Comparison of ENCODE assay signal across 28 mouse cellular contexts in genomic region chr4:51633471-51633870, GRCm38 (mm10).
"Had no signal": no experiment of that assay in that cellular context is flagged by ENCODE, and none has a peak within 500 bp of the region (broad histone marks: within the 10 kb centered on the region; RNA-seq: fewer than 3 reads in every experiment).

No protein-coding gene starts in this region.

- H3K27ac ChIP-seq: embryonic facial prominence, embryonic 10.5 days; embryonic facial prominence, embryonic 12.5 days; embryonic facial prominence, embryonic 13.5 days; embryonic facial prominence, embryonic 15.5 days; forebrain, embryonic 10.5 days; forebrain, embryonic 12.5 days; forebrain, embryonic 13.5 days; forebrain, embryonic 15.5 days; gastrocnemius, adult 2 months; heart, adult 2 months had no signal

- H3K9ac ChIP-seq: embryonic facial prominence, embryonic 12.5 days; embryonic facial prominence, embryonic 13.5 days; embryonic facial prominence, embryonic 15.5 days; forebrain, embryonic 12.5 days; forebrain, embryonic 13.5 days; forebrain, embryonic 15.5 days; forebrain, postnatal 0 days had no signal

- H3K36me3 ChIP-seq: embryonic facial prominence, embryonic 10.5 days; embryonic facial prominence, embryonic 12.5 days; embryonic facial prominence, embryonic 13.5 days; embryonic facial prominence, embryonic 15.5 days; forebrain, embryonic 10.5 days; forebrain, embryonic 12.5 days; forebrain, embryonic 15.5 days had no signal

- H3K9me3 ChIP-seq: embryonic facial prominence, embryonic 10.5 days; embryonic facial prominence, embryonic 12.5 days; embryonic facial prominence, embryonic 13.5 days; embryonic facial prominence, embryonic 15.5 days; forebrain, embryonic 10.5 days; forebrain, embryonic 12.5 days; forebrain, embryonic 13.5 days; forebrain, embryonic 15.5 days had no signal

- H3K4me3 ChIP-seq: embryonic facial prominence, embryonic 10.5 days; embryonic facial prominence, embryonic 12.5 days; embryonic facial prominence, embryonic 13.5 days; embryonic facial prominence, embryonic 15.5 days; erythroblast, embryonic 14.5 days; forebrain, embryonic 10.5 days; forebrain, embryonic 12.5 days; forebrain, embryonic 13.5 days; forebrain, embryonic 15.5 days; gastrocnemius, adult 2 months; heart, adult 2 months had no signal

- H3K4me2 ChIP-seq: embryonic facial prominence, embryonic 12.5 days; embryonic facial prominence, embryonic 13.5 days; embryonic facial prominence, embryonic 15.5 days; forebrain, embryonic 12.5 days; forebrain, embryonic 13.5 days; forebrain, embryonic 15.5 days had no signal

- H3K27me3 ChIP-seq: embryonic facial prominence, embryonic 12.5 days; embryonic facial prominence, embryonic 13.5 days; embryonic facial prominence, embryonic 15.5 days; forebrain, embryonic 12.5 days; forebrain, embryonic 13.5 days; forebrain, embryonic 15.5 days had no signal

- H3K4me1 ChIP-seq: embryonic facial prominence, embryonic 10.5 days; embryonic facial prominence, embryonic 12.5 days; embryonic facial prominence, embryonic 13.5 days; embryonic facial prominence, embryonic 15.5 days; forebrain, embryonic 10.5 days; forebrain, embryonic 12.5 days; forebrain, embryonic 13.5 days; forebrain, embryonic 15.5 days had no signal

- DNase-seq: cerebellum, adult 8-10 months; cerebellum, adult 9-10 months; cerebellum, adult 9-11 months; cerebellum, postnatal 10 days; cerebellum, postnatal 14 days; cerebellum, postnatal 25 days; cerebellum, postnatal 36 days; embryo, embryonic 11 days; forebrain, postnatal 0 days; gastrocnemius, adult 2 months; gastrocnemius, postnatal 10 days; gastrocnemius, postnatal 14 days; gastrocnemius, postnatal 25 days; gastrocnemius, postnatal 36 days; heart, adult 11 months; heart, adult 18-20 months; heart, adult 2 months had no signal

- ATAC-seq: forebrain, embryonic 13.5 days; forebrain, embryonic 14.5 days; forebrain, embryonic 15.5 days; forebrain, embryonic 16.5 days; forebrain, postnatal 0 days had no signal
